Mouse (Mus musculus) heart, embryonic 14.5 days (tissue): Measurements from ENCODE around the gene Tmem268. TPM values are rescaled to one million over a fixed set of nuclear protein-coding genes. Genes with fewer than 3 reads are reported as not detected.
A peak's percentile ranks its signal among the peaks of the same experiment; 100 is the strongest.

Experiments used
- ATAC-seq: fragments of 200-750 bp; cut with Nextera tagmentation; 2 replicates; pipeline ENCODE4 v1.8.0; 2017; ENCODE audit warnings: low read depth, moderate TSS enrichment; ENCODE audit not compliant: insufficient number of reproducible peaks, insufficient read depth, low FRiP score
- H3K27ac ChIP-seq, 2 experiments: fragments of 200-500 bp in 1 of 2; fragments of 300-500 bp in 1 of 2; sonication (generic) in 1 of 2; replicated peaks in 1 of 2; 2 replicates each; pipeline ENCODE4 v1.5.1; 2012 to 2014; ENCODE audit warnings: low read depth in 2 of 2, low read length in 2 of 2, control low read depth in 1 of 2, mild to moderate bottlenecking in 1 of 2, mixed read lengths in 1 of 2; ENCODE audit not compliant: control insufficient read depth in 1 of 2, insufficient read depth in 1 of 2
- H3K27me3 ChIP-seq: fragments of 300-500 bp; sonication (generic); 2 replicates; pipeline ENCODE4 v1.6.1; 2014; ENCODE audit warnings: mild to moderate bottlenecking, low read length, control low read depth; ENCODE audit not compliant: control insufficient read depth, insufficient read depth
- H3K36me3 ChIP-seq: fragments of 300-500 bp; sonication (generic); 2 replicates; pipeline ENCODE4 v1.6.1; 2014; ENCODE audit warnings: mild to moderate bottlenecking, control low read depth, low read length, mixed read lengths; ENCODE audit not compliant: control insufficient read depth, insufficient read depth
- H3K4me1 ChIP-seq, 2 experiments: fragments of 200-500 bp in 1 of 2; fragments of 300-500 bp in 1 of 2; sonication (generic) in 1 of 2; 2 replicates each; pipeline ENCODE4 v1.6.1; 2012 to 2014; ENCODE audit warnings: low read length in 2 of 2, control low read depth in 1 of 2, mixed read lengths in 1 of 2; ENCODE audit not compliant: control insufficient read depth in 2 of 2, insufficient read depth in 2 of 2
- H3K4me2 ChIP-seq: fragments of 300-500 bp; sonication (generic); 2 replicates; pipeline ENCODE4 v1.6.1; 2014; ENCODE audit warnings: mild to moderate bottlenecking, low read length
- H3K4me3 ChIP-seq, 2 experiments: fragments of 200-500 bp in 1 of 2; fragments of 300-500 bp in 1 of 2; sonication (generic) in 1 of 2; 2 replicates each; pipeline ENCODE4 v1.5.1; 2012 to 2014; ENCODE audit warnings: low read length in 2 of 2, mild to moderate bottlenecking in 2 of 2, control low read depth in 1 of 2, low read depth in 1 of 2, moderate library complexity in 1 of 2; ENCODE audit not compliant: control insufficient read depth in 1 of 2, insufficient read depth in 1 of 2
- H3K9ac ChIP-seq: fragments of 300-500 bp; sonication (generic); 2 replicates; pipeline ENCODE4 v1.6.1; 2014; ENCODE audit warnings: mild to moderate bottlenecking, low read length
- H3K9me3 ChIP-seq: fragments of 300-500 bp; sonication (generic); 2 replicates; pipeline ENCODE4 v1.6.1; 2016; ENCODE audit warnings: low read length, control low read depth; ENCODE audit not compliant: control insufficient read depth
- WGBS: fragments of 180-500 bp; shearing (Covaris S2); extraction: QIAGEN DNeasy Blood & Tissue Kit; methylation state at CpG from one replicate; pipeline ENCODE4 v1.1.7; 2014; 5-methylcytosine and 5-hydroxymethylcytosine counted together
- polyA plus RNA-seq: library from polyadenylated mRNA; unstranded; fragments of >200 nt; fragmentation: Nextera tagmentation; extraction: Ambion mirVana; gene quantifications from 2 replicates; pipeline ENCODE4 v1.2.1, GENCODE M21; 2014

Gene Tmem268
- polyA plus RNA-seq, 1 experiment from 2014 or later = 5.6 TPM

GRCm38 (mm10) chr4:63555111-63555510, 3.5 kb upstream of the Tmem268 start:
- Histone ChIP-seq H3K4me3 (no peak overlapping the region), H3K4me1 (peaks cover 22 to 26% of the 10 kb centered on the region in 2 experiments), H3K36me3 (peaks cover 44% of the 10 kb centered on the region), H3K27me3 (no peaks in the 10 kb centered on the region), H3K4me2 (no peak overlapping the region), H3K27ac (no peak overlapping the region), H3K9me3 (no peaks in the 10 kb centered on the region), H3K9ac (no peak overlapping the region)
- whole genome bisulfite sequencing = 96% methylated on average over 2 of the region's 2 CpGs
- ATAC-seq = no peak

- no peak for ATAC-seq
- Histone ChIP-seq H3K4me3 (no peak overlapping the region), H3K27ac (peak overlapping the region in 1 of 2 experiments; percentile 53; a peak in 3 of 4 replicates), H3K4me2 (peak overlapping the region; percentile 74; the same call in 1 of the 2 replicates), H3K36me3 (peaks cover 31% of the 10 kb centered on the region), H3K27me3 (no peaks in the 10 kb centered on the region), H3K9ac (no peak overlapping the region), H3K9me3 (no peaks in the 10 kb centered on the region), H3K4me1 (peaks cover 26% of the 10 kb centered on the region in 2 experiments)
- WGBS = 50% methylated on average over 5 of the region's 5 CpGs
Observed at GRCm38 (mm10) chr4:63556665-63557064, 1.9 kb upstream of the Tmem268 start.

- Histone ChIP-seq H3K27ac (peak overlapping the region; percentile 13 to 53; a peak in 2 of 4 replicates), H3K4me3 (peak overlapping the region in 1 of 2 experiments; percentile 71; a peak in 1 of 4 replicates), H3K4me2 (peak overlapping the region; percentile 74), H3K27me3 (no peaks in the 10 kb centered on the region), H3K36me3 (peaks cover 24% of the 10 kb centered on the region), H3K4me1 (peaks cover 26% of the 10 kb centered on the region in 2 experiments), H3K9me3 (no peaks in the 10 kb centered on the region), H3K9ac (peak overlapping the region; percentile 77; the same call in 1 of the 2 replicates)
- no peak for ATAC-seq
- 22% methylated on average over 16 of the region's 16 CpGs for WGBS
Observed at GRCm38 (mm10) chr4:63557124-63558059, 1.2 kb upstream of the Tmem268 start.

- ATAC-seq = no peak
- WGBS = 40% methylated on average over 9 of the region's 9 CpGs
- Histone ChIP-seq H3K27me3 (no peaks in the 10 kb centered on the region), H3K4me2 (peak overlapping the region; percentile 74), H3K4me1 (peaks cover 26% of the 10 kb centered on the region in 2 experiments), H3K27ac (peak overlapping the region in 1 of 2 experiments; percentile 39; a peak in 1 of 4 replicates), H3K9ac (peak overlapping the region; percentile 77), H3K4me3 (peak overlapping the region; percentile 71 to 85), H3K36me3 (peaks cover 7% of the 10 kb centered on the region; the same call in 1 of the 2 replicates), H3K9me3 (no peaks in the 10 kb centered on the region)
Observed at GRCm38 (mm10) chr4:63559127-63559697, 631 bp downstream of the Tmem268 start.

GRCm38 (mm10) chr4:63560079-63560478, 1.5 kb downstream of the Tmem268 start:
- peak overlapping the region; percentile 74; the same call in 1 of the 2 replicates for H3K4me2 ChIP-seq
- H3K36me3 ChIP-seq = peaks cover 1% of the 10 kb centered on the region; the same call in 1 of the 2 replicates
- WGBS = 50% methylated on average over 8 of the region's 8 CpGs
- no peaks in the 10 kb centered on the region for H3K9me3 ChIP-seq
- no peak overlapping the region for H3K27ac ChIP-seq
- no peaks in the 10 kb centered on the region for H3K27me3 ChIP-seq
- peaks cover 26% of the 10 kb centered on the region in 2 experiments for H3K4me1 ChIP-seq
- H3K9ac ChIP-seq = no peak overlapping the region
- no peak overlapping the region for H3K4me3 ChIP-seq
- no peak for ATAC-seq

- no peak overlapping the region for H3K9ac ChIP-seq
- H3K27ac ChIP-seq = no peak overlapping the region
- H3K4me3 ChIP-seq = no peak overlapping the region
- H3K27me3 ChIP-seq = no peaks in the 10 kb centered on the region
- H3K4me1 ChIP-seq = peaks cover 19 to 21% of the 10 kb centered on the region in 2 experiments
- no peak overlapping the region for H3K4me2 ChIP-seq
- no peaks in the 10 kb centered on the region for H3K9me3 ChIP-seq
- ATAC-seq = no peak
- 73% methylated on average over 7 of the region's 7 CpGs for WGBS
- H3K36me3 ChIP-seq = peaks cover 4% of the 10 kb centered on the region; the same call in 1 of the 2 replicates
Observed at GRCm38 (mm10) chr4:63561861-63562675, 3.5 kb downstream of the Tmem268 start.

GRCm38 (mm10) chr4:63562742-63563141, 4.2 kb downstream of the Tmem268 start:
- Histone ChIP-seq H3K9me3 (no peaks in the 10 kb centered on the region), H3K9ac (no peak overlapping the region), H3K4me2 (no peak overlapping the region), H3K27ac (no peak overlapping the region), H3K4me3 (no peak overlapping the region), H3K27me3 (no peaks in the 10 kb centered on the region), H3K4me1 (peaks cover 13 to 15% of the 10 kb centered on the region in 2 experiments), H3K36me3 (peaks cover 4% of the 10 kb centered on the region; the same call in 1 of the 2 replicates)
- no peak for ATAC-seq
- WGBS = 73% methylated on average over 4 of the region's 4 CpGs
